Mouse (Mus musculus): ENCODE results near the gene Olfr323. TPM values are rescaled to one million over a fixed set of nuclear protein-coding genes. Genes with fewer than 3 reads are reported as not detected.

Gene Olfr323
- polyA plus RNA-seq (2012; rRNA removed; ENCODE audit: low replicate concordance): not detected in 2 replicates

GRCm38 (mm10) chr11:58630401-58630800 is at the start of gene Olfr323:
TSS of gene Olfr323 (minus strand) at chr11:58630501.

GRCm38 (mm10) chr11:58658596-58658995 is 28.3 kb upstream of the Olfr323 start, which contains the start of gene Olfr322:
TSS of gene Olfr322 (plus strand) at chr11:58658782.

DNA sequence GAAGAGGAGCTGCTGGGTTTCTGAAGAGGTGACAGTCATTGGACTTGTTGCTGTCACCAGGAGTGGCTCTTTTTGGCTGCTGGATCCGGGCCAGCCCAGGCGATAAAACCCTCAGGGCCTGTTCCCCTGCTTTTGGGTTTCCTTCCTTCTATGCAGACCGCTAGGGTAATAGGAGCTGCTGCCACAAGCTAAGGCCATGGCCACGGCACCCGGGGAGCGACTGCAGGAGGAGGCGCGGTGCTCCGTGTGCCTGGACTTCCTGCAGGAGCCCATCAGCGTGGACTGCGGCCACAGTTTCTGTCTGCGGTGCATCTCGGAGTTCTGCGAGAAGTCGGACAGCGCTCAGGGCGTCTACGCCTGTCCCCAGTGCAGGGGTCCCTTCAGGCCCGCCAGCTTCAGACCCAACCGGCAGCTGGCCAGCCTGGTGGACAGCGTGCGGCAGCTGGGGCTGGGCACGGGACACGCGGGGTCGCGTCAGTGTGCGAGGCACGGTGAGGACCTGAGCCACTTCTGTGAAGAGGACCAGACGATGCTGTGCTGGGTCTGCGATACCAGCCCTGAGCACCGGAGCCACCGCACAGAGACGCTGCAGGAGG is 10.1 kb upstream of the Olfr323 start, which contains the start of gene Trim58:
Gene Trim58 (plus strand): TSS at position 194 of the 596 bp plus-strand sequence.

GRCm38 (mm10) chr11:58615975-58616374 is 14.3 kb downstream of the Olfr323 start, which contains the start of gene 2210407C18Rik:
TSS of gene 2210407C18Rik (minus strand) at chr11:58616075.

GRCm38 (mm10) chr11:58594814-58595213 is 35.5 kb downstream of the Olfr323 start, which contains the start of gene Olfr324:
TSS of gene Olfr324 (plus strand) at chr11:58595114.

DNA sequence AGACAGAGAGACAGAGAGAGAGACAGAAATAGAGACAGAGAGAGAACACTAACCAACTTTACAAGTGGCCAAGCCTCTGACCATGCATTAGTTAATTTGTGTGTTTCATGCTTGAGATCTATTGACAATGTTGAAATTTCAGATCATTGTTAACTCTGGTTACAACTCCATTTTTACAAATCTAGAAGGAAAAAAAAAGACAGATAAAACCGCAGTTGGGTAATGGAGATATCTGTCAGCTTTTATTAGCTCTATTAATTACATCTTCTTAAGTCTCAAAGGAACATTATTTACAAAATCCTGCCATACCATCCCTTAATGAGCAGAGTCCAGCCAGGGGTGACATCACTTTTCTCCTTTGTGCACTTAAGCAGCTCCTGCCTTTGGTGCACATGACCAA is 52.9 kb downstream of the Olfr323 start, which contains the start of gene Olfr325:
Gene Olfr325 (plus strand): TSS at position 301 of the 400 bp plus-strand sequence.

Other genes starting within 250 kb of the Olfr323 start
- not detected in 2 replicates for gene 1810065E05Rik, start 209.4 kb downstream of the Olfr323 start, polyA plus RNA-seq (2012; rRNA removed; ENCODE audit: low replicate concordance)
- not detected in 2 replicates for gene Gm12253, start 197.9 kb downstream of the Olfr323 start, polyA plus RNA-seq (2012; rRNA removed; ENCODE audit: low replicate concordance)
- not detected in 2 replicates for gene Lypd9, start 177.6 kb downstream of the Olfr323 start, polyA plus RNA-seq (2012; rRNA removed; ENCODE audit: low replicate concordance)
- gene Olfr30, start 168.2 kb downstream of the Olfr323 start, polyA plus RNA-seq (2012; rRNA removed; ENCODE audit: low replicate concordance): not detected in 2 replicates
- gene Olfr332, start 137.9 kb downstream of the Olfr323 start, polyA plus RNA-seq (2012; rRNA removed; ENCODE audit: low replicate concordance): not detected in 2 replicates
- gene Olfr331, start 127.9 kb downstream of the Olfr323 start, polyA plus RNA-seq (2012; rRNA removed; ENCODE audit: low replicate concordance): not detected in 2 replicates
- gene Olfr330, start 95.7 kb downstream of the Olfr323 start, polyA plus RNA-seq (2012; rRNA removed; ENCODE audit: low replicate concordance): not detected in 2 replicates
- not detected in 2 replicates for gene Olfr329-ps, start 84.1 kb downstream of the Olfr323 start, polyA plus RNA-seq (2012; rRNA removed; ENCODE audit: low replicate concordance)
- not detected in 2 replicates for gene Olfr328, start 74.9 kb downstream of the Olfr323 start, polyA plus RNA-seq (2012; rRNA removed; ENCODE audit: low replicate concordance)
- gene Olfr224, start 59.9 kb downstream of the Olfr323 start, polyA plus RNA-seq (2012; rRNA removed; ENCODE audit: low replicate concordance): 0.18 TPM in 1 of 2 replicates, not detected in the other
- not detected in 2 replicates for gene Olfr325, start 52.8 kb downstream of the Olfr323 start, polyA plus RNA-seq (2012; rRNA removed; ENCODE audit: low replicate concordance)
- not detected in 2 replicates for gene Olfr324, start 35.4 kb downstream of the Olfr323 start, polyA plus RNA-seq (2012; rRNA removed; ENCODE audit: low replicate concordance)
- gene 2210407C18Rik, start 14.4 kb downstream of the Olfr323 start, polyA plus RNA-seq (2012; rRNA removed; ENCODE audit: low replicate concordance): 1.3 TPM in 1 of 2 replicates, not detected in the other
- 0.17 TPM in 1 of 2 replicates, not detected in the other for gene Trim58, start 10.0 kb upstream of the Olfr323 start, polyA plus RNA-seq (2012; rRNA removed; ENCODE audit: low replicate concordance)
- not detected in 2 replicates for gene Olfr322, start 28.3 kb upstream of the Olfr323 start, polyA plus RNA-seq (2012; rRNA removed; ENCODE audit: low replicate concordance)
- gene Olfr320, start 50.6 kb upstream of the Olfr323 start, polyA plus RNA-seq (2012; rRNA removed; ENCODE audit: low replicate concordance): not detected in 2 replicates
- gene Olfr319, start 68.7 kb upstream of the Olfr323 start, polyA plus RNA-seq (2012; rRNA removed; ENCODE audit: low replicate concordance): not detected in 2 replicates
- gene Olfr318, start 93.5 kb upstream of the Olfr323 start, polyA plus RNA-seq (2012; rRNA removed; ENCODE audit: low replicate concordance): not detected in 2 replicates
- gene Olfr317, start 108.7 kb upstream of the Olfr323 start, polyA plus RNA-seq (2012; rRNA removed; ENCODE audit: low replicate concordance): not detected in 2 replicates
- not detected in 2 replicates for gene Olfr316, start 122.2 kb upstream of the Olfr323 start, polyA plus RNA-seq (2012; rRNA removed; ENCODE audit: low replicate concordance)
- not detected in 2 replicates for gene Olfr315, start 142.7 kb upstream of the Olfr323 start, polyA plus RNA-seq (2012; rRNA removed; ENCODE audit: low replicate concordance)
- gene Olfr314, start 152.5 kb upstream of the Olfr323 start, polyA plus RNA-seq (2012; rRNA removed; ENCODE audit: low replicate concordance): not detected in 2 replicates
- 0.37 and 2.4 TPM in 2 replicates for gene Fam183b, start 171.5 kb upstream of the Olfr323 start, polyA plus RNA-seq (2012; rRNA removed; ENCODE audit: low replicate concordance)
- not detected in 2 replicates for gene Olfr313, start 184.5 kb upstream of the Olfr323 start, polyA plus RNA-seq (2012; rRNA removed; ENCODE audit: low replicate concordance)
- gene Olfr312, start 198.7 kb upstream of the Olfr323 start, polyA plus RNA-seq (2012; rRNA removed; ENCODE audit: low replicate concordance): not detected in 2 replicates
- gene Olfr311, start 208.8 kb upstream of the Olfr323 start, polyA plus RNA-seq (2012; rRNA removed; ENCODE audit: low replicate concordance): not detected in 2 replicates
- 4.3 and 5.5 TPM in 2 replicates for gene Gm12258, start 216.7 kb upstream of the Olfr323 start, polyA plus RNA-seq (2012; rRNA removed; ENCODE audit: low replicate concordance)
- 4.6 and 5.1 TPM in 2 replicates for gene 2810021J22Rik, start 236.7 kb upstream of the Olfr323 start, polyA plus RNA-seq (2012; rRNA removed; ENCODE audit: low replicate concordance)

Data from subcutaneous adipose tissue, adult 2 months (tissue).